Mouse (Mus musculus): Measurements from ENCODE around the gene Dnajb4.
"Not testable (repeated sequence)": the region's sequence is repeated elsewhere in the genome, so short reads cannot be mapped to it uniquely, and the experiment has no call there.

Gene Dnajb4

GRCm38 (mm10) chr3:152208096-152208885 is 1.8 kb downstream of the Dnajb4 start:
- no peak for DNase-seq (ENCODE audit: low read depth, low spot score)

DNA sequence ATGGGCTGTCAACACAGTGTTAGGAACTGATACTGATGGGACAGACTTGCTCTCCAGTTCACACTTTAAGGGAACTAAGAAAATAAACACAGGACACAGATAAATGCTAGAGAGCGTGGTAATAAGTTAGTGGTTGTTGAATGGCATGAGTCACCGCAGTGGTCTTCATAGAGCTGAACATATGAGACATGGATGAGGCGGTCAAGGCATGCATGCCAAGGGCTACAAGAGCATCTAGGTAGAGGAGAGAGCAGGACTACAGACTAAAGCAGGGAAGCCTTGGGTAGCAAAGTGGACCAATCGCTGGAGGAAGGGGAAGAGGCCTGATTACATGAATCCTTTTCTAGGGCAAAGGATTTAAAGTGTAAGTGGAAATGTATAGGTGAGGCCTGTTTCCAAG is 2.9 kb downstream of the Dnajb4 start:
- DNase-seq (ENCODE audit: low read depth, low spot score) = no peak

DNA sequence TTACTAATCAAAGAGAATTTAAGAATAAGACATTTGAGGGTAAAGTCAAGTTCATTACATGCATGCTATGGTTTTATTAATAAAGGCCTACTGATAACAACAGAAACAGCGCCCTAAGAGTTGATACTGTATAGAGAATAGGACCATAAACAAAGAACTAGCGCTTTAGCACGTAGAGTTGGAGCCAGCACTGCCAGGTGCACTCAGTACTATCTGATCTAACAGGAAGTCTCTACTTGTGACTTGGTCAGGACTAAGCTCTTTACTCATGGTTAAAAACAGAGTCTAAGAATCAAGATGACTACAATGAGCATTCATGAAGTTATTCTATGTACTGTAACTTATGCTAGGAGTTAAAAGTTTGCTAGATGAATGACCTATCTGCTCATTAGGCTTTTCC is 5.5 kb downstream of the Dnajb4 start:
- no peak for DNase-seq (ENCODE audit: low read depth, low spot score)

DNA sequence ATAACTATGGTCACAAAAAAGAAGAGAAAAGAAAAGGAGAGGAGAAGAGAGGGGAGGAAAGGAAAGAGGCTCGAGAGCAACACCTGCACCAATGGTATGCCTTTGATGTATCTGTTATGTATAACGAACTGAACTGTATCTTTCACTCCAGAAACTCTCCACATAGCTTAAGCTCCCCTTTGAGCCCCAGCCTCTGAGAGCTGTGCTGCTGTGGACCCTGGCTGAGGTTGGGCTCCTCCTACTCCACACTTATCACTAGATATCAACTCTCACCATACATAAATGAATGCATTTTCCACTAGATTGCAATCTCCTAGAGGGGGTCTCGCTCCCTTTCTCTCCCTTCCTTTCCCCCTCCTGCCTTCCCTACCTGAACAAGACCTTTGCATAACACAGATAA is 6.1 kb downstream of the Dnajb4 start:
- DNase-seq (ENCODE audit: low read depth, low spot score) = no peak

GRCm38 (mm10) chr3:152203411-152203810 is 6.7 kb downstream of the Dnajb4 start:
- DNase-seq (ENCODE audit: low read depth, low spot score) = no peak

- no peak for DNase-seq (ENCODE audit: low read depth, low spot score)
Measured at GRCm38 (mm10) chr3:152202942-152203341, 7.2 kb downstream of the Dnajb4 start.

DNA sequence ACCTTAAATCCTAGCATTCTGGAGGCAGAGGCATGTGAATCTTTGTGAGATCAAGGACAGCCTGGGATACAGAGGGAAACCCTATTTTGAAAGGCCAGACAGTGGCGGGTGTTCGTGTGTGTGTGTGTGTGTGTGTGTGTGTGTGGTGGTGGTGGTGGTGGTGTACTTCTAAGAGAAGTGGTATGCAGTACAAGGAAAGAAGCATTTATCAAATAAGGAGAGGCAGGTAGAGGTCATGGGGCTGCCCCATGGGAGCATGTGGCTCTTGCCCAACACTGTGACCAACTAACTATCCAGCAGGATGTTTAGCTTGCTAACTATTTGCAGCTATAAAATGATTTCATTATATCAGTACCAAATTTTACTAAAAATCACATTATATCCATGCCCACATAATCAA is 8.5 kb downstream of the Dnajb4 start:
- no peak for DNase-seq (ENCODE audit: low read depth, low spot score)

DNA sequence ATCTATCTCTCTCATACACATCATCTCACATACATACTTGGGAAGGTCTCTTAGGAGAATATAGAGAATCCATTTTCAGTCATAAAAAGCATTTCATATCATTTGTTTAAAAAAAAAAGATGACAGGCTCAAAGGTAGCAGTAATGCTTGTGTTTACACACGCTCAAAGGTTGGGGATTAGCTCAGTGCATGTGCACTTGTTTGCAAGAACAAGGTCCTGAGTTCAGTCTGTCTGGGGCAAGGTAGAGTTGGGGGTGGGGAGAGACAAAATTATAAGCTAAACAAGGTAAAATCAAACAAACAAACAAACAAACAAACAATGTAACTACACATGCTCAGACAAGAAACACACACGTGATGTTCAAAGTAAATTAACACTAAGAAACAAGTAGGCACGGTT is 8.9 kb downstream of the Dnajb4 start:
- DNase-seq (ENCODE audit: low read depth, low spot score) = no peak

- no peak for DNase-seq (ENCODE audit: low read depth, low spot score)
Measured at GRCm38 (mm10) chr3:152199125-152199524, 11.0 kb downstream of the Dnajb4 start.

- DNase-seq (ENCODE audit: low read depth, low spot score) = not testable (repeated sequence)
Measured at GRCm38 (mm10) chr3:152197246-152197645, 12.9 kb downstream of the Dnajb4 start.

DNA sequence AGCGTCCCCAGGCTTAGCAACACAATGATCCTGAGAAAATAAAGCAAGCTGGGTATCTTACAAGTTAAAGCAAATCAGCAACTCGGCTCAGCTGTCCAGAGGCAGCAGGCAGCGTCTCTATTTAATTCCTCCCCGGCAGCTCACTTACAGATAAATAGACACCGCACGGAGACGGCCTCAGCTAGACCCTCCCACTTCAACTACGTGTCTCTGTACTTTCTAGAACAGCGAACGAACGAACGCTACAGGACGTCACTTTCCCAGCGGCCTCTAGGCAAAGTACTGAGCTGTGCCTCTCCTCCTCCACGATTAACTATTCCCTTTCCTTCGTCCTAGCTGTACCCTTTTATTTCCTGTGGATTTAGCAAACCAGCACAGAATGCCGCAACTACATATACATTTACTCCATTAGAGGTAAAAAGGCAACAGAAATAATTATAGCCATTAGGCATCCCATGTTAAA is 16.4 kb downstream of the Dnajb4 start:
- peak; percentile 81 for DNase-seq (ENCODE audit: low read depth, low spot score)

GRCm38 (mm10) chr3:152193177-152193576 is 16.9 kb downstream of the Dnajb4 start:
- DNase-seq (ENCODE audit: low read depth, low spot score) = no peak

GRCm38 (mm10) chr3:152192238-152192931 is 17.7 kb downstream of the Dnajb4 start:
- no peak for DNase-seq (ENCODE audit: low read depth, low spot score)

DNA sequence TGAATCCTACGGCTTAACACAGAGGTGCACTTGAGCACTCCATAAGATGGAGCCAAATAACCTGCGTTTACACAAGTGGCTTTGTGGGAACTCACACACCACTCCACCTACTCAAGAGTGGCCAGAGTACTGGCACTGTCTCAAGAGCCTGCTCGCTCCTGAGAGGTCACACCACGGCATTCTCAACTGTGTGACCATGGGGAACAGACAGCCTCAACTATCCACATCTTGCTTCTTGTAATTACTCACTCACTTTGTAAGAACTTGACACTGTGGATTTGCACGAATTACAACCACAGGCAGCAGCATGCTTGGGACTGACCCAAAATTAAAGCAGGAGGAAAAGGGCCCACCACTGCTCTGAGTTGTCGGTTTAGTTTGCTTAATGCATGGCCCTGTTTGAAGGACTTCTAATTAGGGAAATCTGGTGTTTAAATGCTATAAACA is 18.3 kb downstream of the Dnajb4 start:
- DNase-seq (ENCODE audit: low read depth, low spot score) = no peak

GRCm38 (mm10) chr3:152190679-152191477 is 19.2 kb downstream of the Dnajb4 start:
- no peak for DNase-seq (ENCODE audit: low read depth, low spot score)

DNA sequence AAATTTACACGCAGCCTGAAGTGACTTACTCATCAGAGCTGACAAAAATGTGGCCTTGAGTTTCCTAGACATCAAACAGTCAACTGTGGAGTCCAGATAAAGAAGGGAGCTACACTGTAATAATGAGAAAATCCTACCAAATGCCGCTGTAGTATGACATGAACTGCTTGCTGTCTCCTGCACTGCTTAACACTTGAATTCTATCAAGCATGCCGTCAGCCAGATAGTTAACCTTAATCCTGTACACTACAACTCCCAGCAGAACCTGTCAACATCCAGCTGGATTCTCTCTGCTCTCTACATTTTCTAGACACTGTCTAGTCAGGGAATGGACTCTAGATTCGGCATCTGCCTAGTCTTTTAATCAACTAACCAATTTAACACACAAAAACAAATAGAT is 20.8 kb downstream of the Dnajb4 start:
- no peak for DNase-seq (ENCODE audit: low read depth, low spot score)

GRCm38 (mm10) chr3:152186106-152186505 is 24.0 kb downstream of the Dnajb4 start:
- DNase-seq (ENCODE audit: low read depth, low spot score) = no peak

- no peak for DNase-seq (ENCODE audit: low read depth, low spot score)
Measured at GRCm38 (mm10) chr3:152183522-152183921, 26.6 kb downstream of the Dnajb4 start.

DNA sequence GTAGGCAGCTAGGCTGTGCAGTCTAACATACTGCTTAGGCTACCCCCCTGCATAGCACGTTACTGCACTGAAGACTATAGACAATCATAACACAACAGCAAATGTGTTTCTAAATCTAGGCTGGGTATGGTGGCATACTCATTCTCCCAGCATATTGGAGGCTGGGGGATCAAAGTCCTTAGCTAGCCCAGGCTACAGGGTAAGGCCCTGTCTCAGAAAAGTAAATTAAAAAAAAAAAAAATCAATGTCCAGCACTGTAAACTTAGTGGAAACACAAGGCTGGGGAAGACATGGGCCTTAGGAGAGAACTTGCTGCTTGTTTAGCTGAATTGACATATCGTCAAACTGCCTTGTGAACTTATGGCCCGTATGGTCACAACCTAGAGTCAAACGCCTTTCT is 29.5 kb downstream of the Dnajb4 start:
- DNase-seq (ENCODE audit: low read depth, low spot score) = no peak

- no peak for DNase-seq (ENCODE audit: low read depth, low spot score)
Measured at GRCm38 (mm10) chr3:152179285-152179684, 30.8 kb downstream of the Dnajb4 start.

- no peak for DNase-seq (ENCODE audit: low read depth, low spot score)
Measured at GRCm38 (mm10) chr3:152178816-152179215, 31.3 kb downstream of the Dnajb4 start.

DNA sequence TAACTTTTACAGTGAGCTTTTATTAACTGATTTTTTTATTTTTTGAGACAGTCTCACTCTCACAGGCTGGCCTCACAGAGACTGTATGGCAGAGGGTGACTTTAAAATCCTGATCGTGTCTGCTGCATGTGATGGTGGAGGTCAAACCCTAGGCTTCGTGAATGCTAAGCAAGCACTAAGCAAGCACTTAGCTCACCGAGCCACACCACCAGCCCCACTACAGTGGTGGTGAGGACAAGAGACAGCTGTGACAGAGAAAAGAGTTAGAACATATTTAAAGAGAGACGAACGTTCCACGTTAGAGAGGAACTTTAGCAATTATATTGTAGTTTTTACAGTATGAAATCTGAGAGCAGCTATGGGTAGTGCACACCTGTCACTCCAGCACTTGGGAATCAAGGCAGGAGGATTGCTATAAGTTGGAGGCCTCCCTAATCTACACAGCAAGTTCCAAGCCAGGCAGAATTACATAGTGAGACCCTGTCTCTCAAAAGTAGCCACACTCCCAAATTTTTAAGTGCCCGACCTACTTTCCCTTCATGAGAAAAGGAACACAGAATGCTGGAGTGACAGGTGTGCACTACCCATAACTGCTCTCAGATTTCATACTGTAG is 37.7 kb downstream of the Dnajb4 start:
- DNase-seq (ENCODE audit: low read depth, low spot score) = no peak

Data from embryo, embryonic 11.5 days (tissue).